Mouse (Mus musculus): ENCODE measurements around the gene Olfr545. TPM values are rescaled to one million over a fixed set of nuclear protein-coding genes. Genes with fewer than 3 reads are reported as not detected.

Olfr545 gene
- polyA plus RNA-seq, 1 experiment from 2014 or later = 0.16 TPM

Other genes starting within 250 kb of the Olfr545 start
- 29.4 and 31.4 TPM in 2 replicates for gene Rhog, start 243.5 kb downstream of the Olfr545 start, polyA plus RNA-seq (2014; fragmentation: Nextera tagmentation; extraction: Ambion mirVana)
- 9.1 and 11.6 TPM in 2 replicates for gene Stim1, start 231.8 kb downstream of the Olfr545 start, polyA plus RNA-seq (2014; fragmentation: Nextera tagmentation; extraction: Ambion mirVana)
- 234 and 249 TPM in 2 replicates for gene Rrm1, start 57.9 kb downstream of the Olfr545 start, polyA plus RNA-seq (2014; fragmentation: Nextera tagmentation; extraction: Ambion mirVana)
- gene Olfr543, start 17.9 kb downstream of the Olfr545 start, polyA plus RNA-seq (2014; fragmentation: Nextera tagmentation; extraction: Ambion mirVana) = 0.25 and 0.33 TPM in 2 replicates
- 0.04 and 0.10 TPM in 2 replicates for gene Olfr544, start 11.3 kb downstream of the Olfr545 start, polyA plus RNA-seq (2014; fragmentation: Nextera tagmentation; extraction: Ambion mirVana)
- gene Olfr547, start 35.2 kb upstream of the Olfr545 start, polyA plus RNA-seq (2014; fragmentation: Nextera tagmentation; extraction: Ambion mirVana) = not detected in 2 replicates
- gene Olfr548-ps1, start 41.3 kb upstream of the Olfr545 start, polyA plus RNA-seq (2014; fragmentation: Nextera tagmentation; extraction: Ambion mirVana) = not detected in 2 replicates
- not detected in 2 replicates for gene Olfr549, start 50.3 kb upstream of the Olfr545 start, polyA plus RNA-seq (2014; fragmentation: Nextera tagmentation; extraction: Ambion mirVana)
- gene Trim21, start 65.9 kb upstream of the Olfr545 start, polyA plus RNA-seq (2014; fragmentation: Nextera tagmentation; extraction: Ambion mirVana) = 0.42 and 0.44 TPM in 2 replicates
- gene Olfr550, start 71.9 kb upstream of the Olfr545 start, polyA plus RNA-seq (2014; fragmentation: Nextera tagmentation; extraction: Ambion mirVana) = not detected in 2 replicates
- not detected in 2 replicates for gene Olfr551, start 92.3 kb upstream of the Olfr545 start, polyA plus RNA-seq (2014; fragmentation: Nextera tagmentation; extraction: Ambion mirVana)
- not detected in 2 replicates for gene Olfr552, start 98.2 kb upstream of the Olfr545 start, polyA plus RNA-seq (2014; fragmentation: Nextera tagmentation; extraction: Ambion mirVana)
- gene Olfr553, start 118.6 kb upstream of the Olfr545 start, polyA plus RNA-seq (2014; fragmentation: Nextera tagmentation; extraction: Ambion mirVana) = not detected in 2 replicates
- gene Olfr554, start 138.9 kb upstream of the Olfr545 start, polyA plus RNA-seq (2014; fragmentation: Nextera tagmentation; extraction: Ambion mirVana) = not detected in 2 replicates
- gene Olfr555, start 159.2 kb upstream of the Olfr545 start, polyA plus RNA-seq (2014; fragmentation: Nextera tagmentation; extraction: Ambion mirVana) = not detected in 2 replicates
- not detected in 2 replicates for gene Olfr556, start 165.3 kb upstream of the Olfr545 start, polyA plus RNA-seq (2014; fragmentation: Nextera tagmentation; extraction: Ambion mirVana)
- gene Trim68, start 187.8 kb upstream of the Olfr545 start, polyA plus RNA-seq (2014; fragmentation: Nextera tagmentation; extraction: Ambion mirVana) = 9.5 and 10.8 TPM in 2 replicates
- not detected in 2 replicates for gene Olfr557, start 196.3 kb upstream of the Olfr545 start, polyA plus RNA-seq (2014; fragmentation: Nextera tagmentation; extraction: Ambion mirVana)
- gene Olfr558, start 202.6 kb upstream of the Olfr545 start, polyA plus RNA-seq (2014; fragmentation: Nextera tagmentation; extraction: Ambion mirVana) = not detected in 2 replicates
- gene Olfr33, start 219.5 kb upstream of the Olfr545 start, polyA plus RNA-seq (2014; fragmentation: Nextera tagmentation; extraction: Ambion mirVana) = not detected in 2 replicates
- gene Olfr559, start 227.9 kb upstream of the Olfr545 start, polyA plus RNA-seq (2014; fragmentation: Nextera tagmentation; extraction: Ambion mirVana) = not detected in 2 replicates

Data from midbrain, embryonic 11.5 days (tissue).